Mouse (Mus musculus): ENCODE measurements around the gene Gfod1.

Gfod1 gene

DNA sequence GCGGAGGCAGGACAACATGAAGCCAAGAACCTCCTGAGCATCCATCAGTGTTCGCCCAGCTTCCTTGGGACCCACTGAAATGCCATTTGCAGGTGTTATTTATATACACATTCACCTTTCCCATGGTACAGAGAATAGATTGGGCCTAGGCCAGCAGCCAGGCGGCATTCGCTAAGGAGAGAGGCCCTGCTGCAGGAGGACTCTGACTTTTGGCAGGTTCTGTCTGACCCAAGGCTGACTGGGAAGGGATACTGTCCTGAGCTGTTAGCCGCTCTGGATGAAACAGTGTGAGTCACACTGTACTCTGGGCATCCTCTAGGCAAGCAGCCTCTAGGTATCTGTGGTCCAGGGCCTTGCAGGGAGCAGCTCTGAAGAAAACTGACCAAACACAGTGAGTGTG lies 6.4 kb downstream of the Gfod1 start:
- no peak for DNase-seq

DNA sequence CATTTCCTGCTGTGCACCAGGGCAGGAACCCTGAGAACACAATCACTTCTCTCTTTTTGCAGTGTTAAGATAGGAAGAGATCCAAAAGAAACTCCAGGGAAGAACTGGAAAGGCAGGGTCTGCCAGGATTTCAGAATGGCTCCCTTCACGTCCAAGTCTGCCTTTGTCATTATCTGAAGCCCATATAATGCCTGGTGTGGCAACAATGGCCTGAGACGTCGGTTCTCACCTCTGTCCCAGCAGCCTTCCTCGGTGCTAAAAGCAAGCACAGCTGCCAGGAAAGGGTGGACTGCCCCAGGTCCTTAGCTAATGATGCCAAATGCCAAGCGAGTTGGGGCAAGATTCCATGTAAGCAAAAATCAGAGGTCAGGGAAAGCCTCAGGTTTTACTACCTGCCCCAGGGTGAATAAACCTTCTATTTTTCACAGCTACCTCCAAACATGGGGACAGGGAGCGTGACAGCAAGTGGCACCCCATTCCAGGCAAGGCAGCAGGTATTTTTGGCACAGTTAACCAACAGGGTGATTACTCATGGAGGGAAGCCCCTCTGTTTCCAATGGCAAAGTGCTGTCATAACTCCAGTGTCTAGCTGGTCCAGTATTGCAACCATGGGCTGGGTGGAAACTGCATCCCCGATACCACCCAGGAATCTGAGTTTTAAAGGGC lies 7.7 kb downstream of the Gfod1 start:
- DNase-seq = no peak

- DNase-seq = no peak
Measured at GRCm38 (mm10) chr13:43295684-43296083, 8.3 kb downstream of the Gfod1 start.

- no peak for DNase-seq
Measured at GRCm38 (mm10) chr13:43294957-43295590, 8.9 kb downstream of the Gfod1 start.

DNA sequence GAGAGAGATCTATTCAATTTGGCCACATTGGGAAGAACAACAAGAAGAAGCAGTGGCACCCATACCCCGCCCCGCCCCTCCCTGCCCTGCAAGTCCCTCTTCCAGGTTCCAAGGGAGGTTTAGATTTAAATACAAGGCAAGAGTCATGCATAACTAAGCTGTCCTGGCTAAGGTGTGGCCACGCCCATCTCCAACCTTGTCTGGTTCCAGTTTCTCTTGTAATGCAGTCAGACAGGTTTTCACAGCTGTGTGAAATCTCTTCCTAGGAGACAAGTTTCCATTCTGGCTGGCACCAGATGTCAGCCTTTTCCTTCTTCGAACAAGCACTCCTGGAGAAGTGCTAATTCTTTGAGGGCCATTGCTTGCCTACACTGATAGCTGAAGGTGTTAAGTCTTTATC lies 11.1 kb downstream of the Gfod1 start:
- no peak for DNase-seq

DNA sequence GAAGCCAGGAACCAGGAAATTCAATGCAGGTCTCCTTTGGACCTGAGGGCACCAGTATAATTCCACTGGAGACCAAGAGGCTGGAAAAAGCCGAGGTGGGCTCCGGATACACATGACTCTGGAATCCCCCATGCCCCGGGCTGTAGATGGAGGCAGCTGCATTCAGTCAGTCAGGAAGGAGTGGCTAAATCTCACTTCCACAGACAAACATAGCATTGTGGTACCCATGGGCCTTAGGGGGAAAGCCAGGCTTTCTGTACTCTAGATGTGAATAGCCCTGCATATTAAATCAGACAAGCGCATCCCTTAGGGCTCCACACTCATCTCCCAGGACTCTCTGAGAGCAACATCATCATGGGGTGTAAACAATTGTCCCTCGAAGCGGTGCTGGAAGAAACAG lies 14.9 kb downstream of the Gfod1 start:
- DNase-seq = no peak

GRCm38 (mm10) chr13:43288444-43288843 lies 15.5 kb downstream of the Gfod1 start:
- no peak for DNase-seq

- no peak for DNase-seq
Measured at GRCm38 (mm10) chr13:43288026-43288425, 15.9 kb downstream of the Gfod1 start.

- no peak for DNase-seq
Measured at GRCm38 (mm10) chr13:43286836-43287235, 17.1 kb downstream of the Gfod1 start.

DNA sequence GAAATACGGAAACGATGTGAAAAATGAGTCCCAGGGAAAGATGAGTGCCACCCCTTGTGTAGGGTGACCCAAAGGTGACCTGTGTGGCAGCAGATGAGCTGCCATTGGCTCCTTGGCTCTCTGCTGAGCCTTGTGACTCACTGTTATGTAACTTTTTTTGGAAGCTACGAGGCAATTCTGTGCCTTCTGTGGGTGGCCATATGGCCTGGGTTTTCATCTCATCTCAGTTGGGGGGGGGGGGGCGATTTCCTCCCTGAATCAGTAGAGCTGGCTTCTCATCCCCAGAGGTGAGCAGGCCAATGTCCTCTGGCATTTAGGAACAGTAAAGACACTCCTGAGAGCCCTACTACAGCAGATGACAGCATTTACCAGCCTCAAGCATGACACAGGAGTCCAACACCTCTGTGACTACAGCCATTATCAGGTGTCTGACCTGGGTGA lies 19.2 kb downstream of the Gfod1 start:
- no peak for DNase-seq

- DNase-seq = no peak
Measured at GRCm38 (mm10) chr13:43273906-43274305, 30.1 kb downstream of the Gfod1 start.

- no peak for DNase-seq
Measured at GRCm38 (mm10) chr13:43272303-43273135, 31.5 kb downstream of the Gfod1 start.

DNA sequence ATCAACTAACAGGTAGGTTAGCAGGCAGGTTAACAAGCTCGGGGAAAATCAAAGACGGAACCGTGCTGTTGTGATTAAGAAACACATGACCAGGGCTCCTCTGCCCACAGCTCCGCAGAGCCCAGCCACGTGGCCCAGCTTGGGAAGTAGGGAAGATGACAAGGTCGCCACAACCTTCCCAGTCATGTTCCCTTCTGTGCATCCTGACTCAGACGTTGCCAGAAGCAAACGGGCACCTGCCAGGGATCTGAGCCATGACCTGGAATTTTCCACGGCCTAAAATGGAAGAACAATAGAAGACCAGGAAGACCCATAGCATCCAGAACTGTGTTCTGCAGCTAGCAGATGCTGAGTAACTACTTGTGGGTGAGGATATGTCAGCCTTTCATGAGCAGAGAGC lies 32.5 kb downstream of the Gfod1 start:
- no peak for DNase-seq

- DNase-seq = no peak
Measured at GRCm38 (mm10) chr13:43270220-43270597, 33.8 kb downstream of the Gfod1 start.

- no peak for DNase-seq
Measured at GRCm38 (mm10) chr13:43269460-43270219, 34.3 kb downstream of the Gfod1 start.

- no peak for DNase-seq
Measured at GRCm38 (mm10) chr13:43268539-43269327, 35.2 kb downstream of the Gfod1 start.

DNA sequence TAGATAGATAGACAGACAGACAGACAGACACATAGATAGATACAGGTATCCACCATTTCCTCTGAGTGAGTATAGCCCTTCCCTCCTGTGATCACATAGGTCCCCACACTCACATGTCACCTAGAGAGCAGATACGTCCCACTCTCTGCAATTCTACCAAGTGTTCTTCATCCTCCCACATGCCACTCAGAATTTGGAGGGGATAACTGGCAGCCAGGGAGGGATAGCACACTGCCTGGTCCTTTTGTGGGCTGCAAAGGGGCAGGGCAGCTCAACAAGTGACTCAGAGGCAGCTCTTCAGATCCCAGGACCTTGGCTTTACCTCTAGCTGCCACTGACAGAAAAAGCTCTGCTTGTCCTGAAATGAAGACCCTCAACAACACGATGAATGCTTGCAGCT lies 36.1 kb downstream of the Gfod1 start:
- no peak for DNase-seq

DNA sequence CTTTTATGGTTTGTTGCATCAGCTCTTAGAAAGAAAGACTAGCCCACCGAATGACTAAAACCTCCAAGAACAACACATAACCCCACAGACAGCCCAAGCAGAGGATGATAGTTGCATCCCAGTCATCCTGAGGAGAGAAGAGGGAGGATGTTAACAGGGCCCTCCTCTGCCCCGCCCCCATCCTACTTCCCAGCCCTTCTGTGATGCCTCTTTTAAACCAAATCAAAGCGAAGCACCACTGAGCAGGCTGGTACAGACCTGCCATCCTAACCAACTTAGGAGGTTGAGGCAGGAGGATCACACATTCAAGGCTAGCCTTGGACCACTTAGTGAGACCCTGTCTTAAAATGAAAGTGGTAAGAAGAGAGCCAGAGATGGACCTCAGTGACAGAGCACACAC lies 36.8 kb downstream of the Gfod1 start:
- no peak for DNase-seq

- DNase-seq = no peak
Measured at GRCm38 (mm10) chr13:43266333-43266732, 37.6 kb downstream of the Gfod1 start.

- DNase-seq = no peak
Measured at GRCm38 (mm10) chr13:43265116-43265515, 38.9 kb downstream of the Gfod1 start.

GRCm38 (mm10) chr13:43263646-43264045 lies 40.3 kb downstream of the Gfod1 start:
- DNase-seq = no peak

DNA sequence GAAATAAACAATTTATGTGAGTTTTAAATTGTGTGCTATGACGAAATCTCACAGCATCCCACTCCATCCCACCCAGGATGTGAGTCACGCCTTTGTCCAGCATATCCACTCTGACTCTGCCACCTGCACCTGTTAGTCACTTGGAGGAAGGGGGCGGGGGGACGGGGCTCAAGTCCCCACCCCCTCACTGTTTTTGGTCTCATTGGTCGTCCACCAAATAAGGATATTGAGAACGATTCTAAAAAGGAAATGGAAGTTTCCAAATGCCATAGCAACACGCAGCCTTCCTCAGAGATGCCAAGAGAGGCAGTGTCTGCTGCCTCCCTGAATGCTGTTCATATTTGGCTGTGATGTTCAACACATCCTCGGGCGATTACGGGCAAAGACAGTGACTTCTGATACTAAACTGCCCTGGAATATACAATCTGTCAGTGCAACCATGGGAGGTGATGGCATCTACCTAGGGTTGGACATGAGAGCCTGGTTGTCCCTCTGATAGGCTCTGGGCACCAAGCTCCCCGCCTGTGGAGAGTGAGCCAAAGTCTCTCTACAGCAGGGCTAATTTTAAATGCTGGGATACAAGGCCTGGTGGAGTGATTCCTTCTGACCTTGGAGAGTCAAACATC lies 41.7 kb downstream of the Gfod1 start:
- no peak for DNase-seq

Measured in liver (tissue).